Mouse (Mus musculus) layer of hippocampus, postnatal 10 days (tissue): ENCODE measurements around the gene Rtkn2. TPM values are rescaled to one million over a fixed set of nuclear protein-coding genes. Genes with fewer than 3 reads are reported as not detected.

ENCODE experiments used
- DNase-seq, 2 experiments: peaks; one replicate each; pipeline ENCODE4 v3.0.0; 2021; ENCODE audit warnings: low spot score in 2 of 2
- total RNA-seq, 2 experiments: library from RNA; stranded (reverse); gene quantifications; 2 replicates each; pipeline ENCODE4 v1.2.3; 2021

Gene Rtkn2
- total RNA-seq, 2 experiments from 2014 or later = 4.1 to 4.4 TPM

DNA sequence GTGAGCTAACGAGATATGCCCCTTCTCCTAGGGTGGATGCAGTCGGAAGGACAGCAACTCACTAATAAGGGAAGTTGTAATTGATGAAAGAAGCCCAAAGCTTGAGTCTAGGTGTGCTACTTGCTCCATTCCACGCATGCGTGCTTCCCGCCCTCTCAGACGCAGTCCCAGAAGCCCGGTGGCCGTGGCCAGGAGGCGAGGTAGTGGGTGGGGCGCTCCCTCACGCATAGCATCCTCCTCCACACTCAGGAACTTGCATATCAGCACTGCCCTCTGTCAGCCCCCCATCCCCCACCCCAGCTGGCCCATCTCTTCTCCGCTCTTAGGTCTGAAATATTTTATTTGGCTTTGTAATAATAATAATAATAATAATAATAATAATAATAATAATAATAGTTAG lies 16.0 kb downstream of the Rtkn2 start:
- no peak for DNase-seq

DNA sequence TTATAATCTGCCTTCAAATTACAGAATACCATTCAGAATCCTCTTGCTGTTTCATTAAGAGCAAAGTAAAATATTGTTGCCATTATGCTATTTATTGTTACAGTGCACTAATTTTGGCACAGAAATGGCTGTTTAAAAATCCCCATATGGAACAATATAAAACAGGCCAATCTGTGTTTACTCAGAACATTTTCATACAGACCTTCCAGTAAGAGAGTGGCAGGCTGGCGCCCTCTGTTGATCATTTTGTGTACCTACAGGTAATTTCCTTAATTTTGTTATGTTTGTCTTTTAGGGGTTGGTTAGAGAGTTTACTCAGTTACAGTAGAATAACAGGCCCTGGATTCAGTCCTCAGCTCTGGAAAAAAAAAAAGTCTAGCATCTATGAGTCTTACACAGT lies 16.8 kb downstream of the Rtkn2 start:
- peak in 1 of 2 experiments; percentile 45 for DNase-seq

- peak; percentile 84 to 86 for DNase-seq
Observed at GRCm38 (mm10) chr10:67998116-67998635, 18.8 kb downstream of the Rtkn2 start.

DNA sequence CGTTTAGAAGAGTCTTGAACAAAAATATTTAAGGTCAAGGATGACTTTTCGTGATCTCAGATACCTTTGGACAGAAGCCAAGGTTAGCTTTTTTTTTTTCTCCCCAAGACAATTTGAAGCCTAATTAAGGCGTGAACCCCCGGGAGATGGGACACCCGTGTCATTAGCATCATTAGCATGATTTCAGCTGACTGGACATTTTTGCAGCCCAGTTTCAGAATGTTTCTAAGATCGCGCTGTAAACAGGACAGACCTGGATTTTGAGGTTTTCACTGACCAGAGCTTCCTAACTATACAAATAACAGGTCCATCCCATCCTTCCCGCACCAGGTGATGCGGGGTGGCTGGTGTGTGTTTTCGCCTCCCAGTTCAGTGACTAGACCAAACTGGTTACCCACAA lies 19.8 kb downstream of the Rtkn2 start:
- DNase-seq = no peak

GRCm38 (mm10) chr10:68001456-68001855 lies 22.1 kb downstream of the Rtkn2 start:
- no peak for DNase-seq

- DNase-seq = no peak
Observed at GRCm38 (mm10) chr10:68003651-68004422, 24.5 kb downstream of the Rtkn2 start.

- DNase-seq = no peak
Observed at GRCm38 (mm10) chr10:68005404-68005803, 26.0 kb downstream of the Rtkn2 start.

DNA sequence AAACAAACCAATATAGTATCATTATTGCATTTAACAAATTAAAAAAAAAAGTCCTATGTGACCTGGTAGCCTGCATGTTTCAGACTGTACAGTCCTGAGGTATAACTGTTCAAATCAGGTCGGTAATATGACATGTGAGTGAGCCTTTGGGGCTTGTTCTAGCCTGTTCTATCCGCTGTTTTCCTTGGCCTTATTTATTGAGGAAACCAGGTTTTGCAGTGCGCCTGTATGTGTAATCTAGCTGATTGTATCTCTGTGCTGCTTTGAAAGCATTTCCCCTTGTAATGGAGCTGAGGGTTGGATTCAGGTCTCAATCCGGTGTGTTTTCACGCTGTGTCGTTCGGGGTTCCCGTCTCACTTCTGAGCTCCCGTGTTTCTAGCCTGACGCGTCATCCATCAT lies 27.1 kb downstream of the Rtkn2 start:
- no peak for DNase-seq

DNA sequence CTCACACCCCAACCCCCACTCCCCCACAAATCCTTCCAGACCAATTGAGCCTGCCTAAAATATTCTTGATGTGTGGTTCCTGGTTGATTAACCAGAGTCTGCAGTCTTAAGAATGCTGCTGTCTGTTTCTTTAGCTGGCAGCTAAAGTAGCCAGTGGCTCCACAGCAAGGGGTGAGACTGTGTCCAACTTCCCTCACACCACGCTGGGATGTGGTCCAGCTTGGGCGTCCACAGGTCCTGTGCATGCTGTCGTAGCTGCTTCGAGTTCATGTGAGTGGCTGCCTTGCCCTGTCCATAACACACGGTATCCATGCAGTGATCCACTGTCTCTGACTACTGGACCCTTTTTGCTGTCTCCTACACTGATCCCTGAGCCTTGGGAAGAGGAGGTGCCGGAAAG lies 27.7 kb downstream of the Rtkn2 start:
- DNase-seq = no peak

DNA sequence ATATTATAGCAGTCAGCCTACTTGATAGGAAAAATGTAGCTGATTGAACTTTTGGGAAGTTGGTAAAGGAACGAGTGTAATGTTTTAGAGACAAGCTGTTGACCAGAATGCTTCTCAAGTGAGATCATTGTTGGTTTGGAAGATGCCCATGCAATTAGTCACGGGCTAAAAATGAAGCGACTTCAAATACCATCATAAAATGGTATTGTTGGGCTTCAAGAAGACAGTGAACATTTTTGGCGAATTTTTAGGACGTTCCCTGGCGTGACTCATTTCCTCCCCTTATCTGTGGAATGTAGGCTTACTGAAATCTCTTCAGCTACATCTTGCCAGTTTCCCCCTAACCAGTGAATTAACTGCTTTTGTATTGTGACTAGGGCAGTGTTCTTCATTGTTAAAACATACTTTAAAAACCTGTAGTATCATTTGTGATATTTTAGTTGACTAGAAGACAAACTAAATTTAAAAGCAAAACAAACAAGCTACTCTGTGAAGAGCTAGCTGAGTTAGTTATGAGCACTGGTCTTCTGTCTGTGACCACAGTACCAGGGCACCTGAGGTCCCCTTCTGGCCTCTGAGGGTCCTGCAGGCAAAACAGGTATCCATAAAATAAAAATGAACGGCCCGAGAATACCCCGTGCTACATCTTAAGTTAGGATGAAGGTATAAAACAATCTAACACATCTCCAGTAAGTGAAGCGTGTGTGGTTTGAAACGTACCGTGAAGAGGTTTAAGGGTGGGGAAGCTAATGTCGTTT lies 29.0 kb downstream of the Rtkn2 start:
- no peak for DNase-seq

DNA sequence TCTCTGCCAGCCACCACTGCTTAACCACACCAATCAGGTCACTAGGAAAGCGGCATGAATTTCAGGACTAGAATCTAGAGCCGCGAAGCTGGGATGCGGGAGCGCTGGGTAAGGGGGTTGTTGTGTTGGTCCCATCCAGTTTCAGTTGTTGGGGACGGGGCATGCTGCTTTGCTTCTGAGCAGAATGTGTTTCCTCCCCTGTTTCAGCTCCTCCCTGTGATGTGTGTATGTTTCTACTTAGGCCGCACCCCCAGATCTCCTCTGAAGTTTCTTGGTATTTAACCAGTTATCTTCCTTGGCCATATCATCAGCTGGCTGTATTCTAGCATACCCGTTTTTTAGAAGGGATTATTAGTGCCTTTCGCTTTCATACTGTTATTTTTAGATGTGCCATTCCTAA lies 29.9 kb downstream of the Rtkn2 start:
- no peak for DNase-seq

GRCm38 (mm10) chr10:68009867-68010266 lies 30.5 kb downstream of the Rtkn2 start:
- DNase-seq = no peak

GRCm38 (mm10) chr10:68013137-68013536 lies 33.8 kb downstream of the Rtkn2 start:
- DNase-seq = no peak

GRCm38 (mm10) chr10:68020755-68021154 lies 41.4 kb downstream of the Rtkn2 start:
- no peak for DNase-seq

DNA sequence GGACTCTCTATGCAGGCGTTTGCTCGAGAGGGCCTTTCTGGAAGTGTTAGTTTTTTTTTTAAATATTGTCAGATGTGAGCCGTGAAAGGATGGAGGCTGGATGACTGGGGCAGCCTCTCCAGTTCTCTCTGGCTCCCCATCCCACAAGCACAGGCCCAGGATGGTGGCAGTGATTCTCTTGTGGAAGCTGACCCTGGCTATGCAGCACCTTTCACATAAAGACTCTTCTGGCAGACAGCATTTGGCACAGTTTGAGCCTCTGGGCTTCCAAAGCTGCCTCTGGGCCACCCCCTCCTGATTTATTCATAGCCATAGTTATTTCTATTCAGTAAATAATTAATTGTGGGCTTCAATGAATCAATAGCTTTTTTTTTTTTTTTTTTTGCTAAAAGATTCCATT lies 46.3 kb downstream of the Rtkn2 start:
- DNase-seq = no peak

- DNase-seq = no peak
Observed at GRCm38 (mm10) chr10:68028327-68029080, 49.1 kb downstream of the Rtkn2 start.

GRCm38 (mm10) chr10:68029081-68029626 lies 49.8 kb downstream of the Rtkn2 start:
- no peak for DNase-seq

- no peak for DNase-seq
Observed at GRCm38 (mm10) chr10:68030027-68030426, 50.7 kb downstream of the Rtkn2 start.

DNA sequence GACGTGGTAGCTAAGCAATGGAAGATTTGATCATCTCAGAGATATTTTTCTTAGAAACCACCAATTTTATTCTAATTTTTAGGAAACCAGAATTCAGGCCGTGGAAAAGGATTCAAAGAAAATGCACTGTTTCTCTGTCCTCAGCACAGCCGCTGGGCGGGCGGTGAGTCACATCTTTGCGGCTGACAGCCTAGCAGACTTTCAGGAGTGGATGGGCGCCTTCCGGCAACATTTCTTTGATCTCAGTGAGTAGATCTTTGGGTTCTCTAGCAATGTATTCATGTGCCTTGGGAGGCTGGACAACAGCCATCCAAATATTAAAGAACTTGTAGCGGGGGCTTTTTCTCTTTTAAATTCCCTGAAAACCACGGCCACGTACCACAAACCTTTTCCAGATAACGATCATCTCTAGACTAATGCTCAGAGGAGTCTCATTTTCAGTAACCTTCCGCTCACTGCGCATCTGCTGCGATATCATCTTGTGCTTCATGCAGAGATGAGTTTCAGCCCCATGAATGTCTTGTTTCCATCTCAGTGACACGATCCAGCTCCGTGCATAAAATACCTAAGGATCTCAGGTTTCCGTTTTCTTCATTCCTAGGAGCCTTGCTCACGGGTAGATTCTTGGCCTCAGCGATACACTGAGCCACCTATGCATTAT lies 56.5 kb downstream of the Rtkn2 start:
- DNase-seq = no peak

DNA sequence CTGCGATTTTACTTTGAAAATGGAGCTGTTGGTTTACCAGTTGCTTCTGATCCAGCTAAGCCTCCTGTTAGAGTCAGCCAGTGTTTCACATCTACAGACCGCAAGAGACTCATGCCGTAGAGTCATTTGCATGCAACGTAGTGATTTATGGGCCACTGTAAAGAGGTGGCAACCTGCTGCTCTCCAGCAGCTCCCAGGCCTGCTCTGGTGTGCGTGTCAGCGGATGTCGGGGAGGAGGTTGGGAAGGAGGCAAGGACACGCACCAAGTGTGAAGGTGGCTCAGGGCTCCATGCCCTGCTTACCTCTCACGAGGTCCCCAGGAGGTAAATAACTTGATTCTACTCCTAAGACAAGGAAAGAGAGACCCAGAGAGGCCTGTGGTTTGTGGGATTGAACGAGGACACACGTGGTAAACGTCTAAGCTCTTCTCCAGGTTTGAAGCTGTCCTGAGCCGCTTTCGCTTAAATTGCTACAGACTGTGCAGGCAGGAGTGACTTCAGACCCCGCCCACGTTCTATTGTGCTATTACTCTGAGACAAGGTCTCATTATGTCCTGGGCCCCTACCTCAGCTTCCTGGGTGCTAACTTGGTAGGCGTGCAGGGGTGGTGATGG lies 57.1 kb downstream of the Rtkn2 start:
- DNase-seq = no peak
